Mouse (Mus musculus): ENCODE data around the gene Spag6.
A peak's percentile ranks its signal among the peaks of the same experiment; 100 is the strongest.

The Spag6 gene

GRCm38 (mm10) chr2:18693871-18694610, at the start of gene Spag6:
Spag6 (plus strand) TSS chr2:18694032.
- peak; percentile 57 for DNase-seq (ENCODE audit: low spot score)

GRCm38 (mm10) chr2:18648563-18648962, 45.3 kb upstream of the Spag6 start:
- DNase-seq (ENCODE audit: low spot score), result no peak

DNA sequence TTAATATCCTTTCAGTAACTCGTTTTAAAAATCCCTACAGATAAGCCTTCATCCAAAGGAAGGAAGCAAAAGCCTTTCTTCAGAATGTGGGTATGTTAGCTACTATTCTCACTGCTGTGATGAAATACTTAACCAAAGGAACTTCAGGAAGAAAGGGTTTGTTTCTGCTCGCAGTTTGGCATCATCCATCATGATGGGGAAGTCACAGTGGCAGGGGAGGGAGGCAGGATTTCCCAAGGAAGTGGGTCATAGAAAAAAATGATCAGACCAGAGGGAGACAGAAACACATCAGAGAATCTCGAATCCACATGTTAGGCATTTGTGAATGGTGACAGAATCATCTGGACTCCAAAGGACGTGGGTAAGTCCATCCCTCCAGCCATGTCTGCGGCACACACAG, 39.0 kb upstream of the Spag6 start:
- no peak for DNase-seq (ENCODE audit: low spot score)

DNA sequence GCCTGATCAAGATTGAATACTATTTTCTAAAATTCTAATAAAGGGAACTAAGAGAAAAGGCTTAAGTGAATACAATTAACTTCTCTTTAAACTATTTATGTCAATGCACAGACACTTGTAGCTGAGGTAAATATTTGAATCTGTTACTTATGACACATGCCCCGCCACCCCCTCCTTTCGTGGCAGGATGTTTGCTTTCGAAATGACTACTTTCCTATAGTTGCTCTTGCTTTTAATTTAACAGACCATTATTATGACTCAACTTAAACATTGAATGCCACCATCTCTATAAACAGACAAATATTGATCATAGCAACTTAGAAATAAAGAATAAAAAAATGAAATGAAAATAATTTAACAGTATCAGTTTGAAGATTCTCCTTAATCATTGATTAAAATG, 29.8 kb upstream of the Spag6 start:
- DNase-seq (ENCODE audit: low spot score), result no peak

GRCm38 (mm10) chr2:18671041-18671440, 22.8 kb upstream of the Spag6 start:
- DNase-seq (ENCODE audit: low spot score), result no peak

DNA sequence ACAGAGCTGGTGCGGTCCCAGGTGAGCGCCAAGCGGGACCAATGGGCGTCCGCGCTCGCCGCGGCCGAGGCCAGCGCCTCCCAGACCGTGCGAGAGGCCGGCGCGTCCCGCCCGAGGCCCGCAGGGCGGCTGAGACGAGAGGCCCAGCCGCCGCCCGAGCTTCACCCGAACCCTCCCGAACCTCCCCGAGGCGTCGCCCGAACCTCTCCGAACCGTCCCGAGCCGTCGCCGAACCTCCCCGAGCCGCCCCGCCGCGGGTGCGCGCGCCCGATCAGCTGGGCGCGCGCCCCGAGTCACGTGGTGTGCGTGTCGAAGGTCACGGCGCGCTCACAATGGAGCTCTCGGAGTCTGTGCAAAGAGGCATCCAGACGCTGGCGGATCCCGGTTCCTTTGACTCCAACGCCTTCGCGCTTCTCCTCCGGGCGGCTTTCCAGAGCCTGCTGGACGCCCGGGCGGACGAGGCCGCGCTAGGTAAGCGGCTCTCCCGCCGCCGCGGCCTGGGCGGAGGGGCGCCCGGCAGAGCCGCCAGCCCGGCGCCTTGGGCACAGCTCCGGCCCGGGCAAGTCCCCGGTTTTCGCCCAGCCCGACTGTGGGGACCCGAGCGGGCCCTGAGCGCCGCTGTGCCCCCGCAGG, 21.6 kb upstream of the Spag6 start, which contains the start of gene Commd3:
Gene Commd3 (plus strand): TSS at position 252 of the 633 bp plus-strand sequence.
- DNase-seq (ENCODE audit: low spot score), result peak; percentile 87

DNA sequence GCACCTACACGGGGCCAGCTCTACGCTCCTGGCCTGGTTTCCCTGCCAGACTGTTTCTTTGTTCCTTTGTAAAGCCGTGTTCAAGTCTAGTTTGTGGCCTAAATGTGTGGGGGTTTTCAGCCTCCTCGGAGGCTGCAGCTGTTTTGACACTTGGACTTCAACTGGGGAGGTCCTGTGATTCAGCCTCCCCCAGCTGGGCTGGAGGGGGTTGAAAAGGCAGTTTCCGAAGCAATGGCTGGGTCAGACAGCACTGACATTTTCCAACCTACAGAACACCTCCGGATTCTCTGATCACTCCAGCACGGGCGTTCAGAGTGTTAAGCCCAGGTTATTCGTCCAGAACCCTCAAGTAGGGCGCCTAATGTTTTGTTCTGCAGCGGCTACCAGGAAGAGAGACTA, 21.1 kb upstream of the Spag6 start:
- DNase-seq (ENCODE audit: low spot score), result peak; percentile 10

DNA sequence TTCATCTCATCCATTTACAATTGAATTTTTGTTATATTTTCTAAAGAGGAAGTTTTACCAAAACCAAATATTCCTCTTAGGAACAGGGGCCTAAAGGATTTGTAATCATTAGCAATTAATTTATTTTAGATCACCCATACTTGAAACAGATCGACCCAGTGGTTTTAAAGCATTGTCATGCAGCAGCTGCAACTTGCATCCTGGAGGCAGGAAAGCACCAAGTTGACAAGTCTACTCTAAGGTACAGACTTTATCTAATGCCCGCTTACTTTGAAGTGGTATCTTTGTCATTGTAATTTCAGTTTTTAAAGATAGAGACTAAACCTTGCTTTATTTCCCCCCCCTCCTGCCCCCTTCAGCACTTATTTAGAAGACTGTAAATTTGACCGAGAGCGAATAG, 20.1 kb upstream of the Spag6 start:
- no peak for DNase-seq (ENCODE audit: low spot score)

DNA sequence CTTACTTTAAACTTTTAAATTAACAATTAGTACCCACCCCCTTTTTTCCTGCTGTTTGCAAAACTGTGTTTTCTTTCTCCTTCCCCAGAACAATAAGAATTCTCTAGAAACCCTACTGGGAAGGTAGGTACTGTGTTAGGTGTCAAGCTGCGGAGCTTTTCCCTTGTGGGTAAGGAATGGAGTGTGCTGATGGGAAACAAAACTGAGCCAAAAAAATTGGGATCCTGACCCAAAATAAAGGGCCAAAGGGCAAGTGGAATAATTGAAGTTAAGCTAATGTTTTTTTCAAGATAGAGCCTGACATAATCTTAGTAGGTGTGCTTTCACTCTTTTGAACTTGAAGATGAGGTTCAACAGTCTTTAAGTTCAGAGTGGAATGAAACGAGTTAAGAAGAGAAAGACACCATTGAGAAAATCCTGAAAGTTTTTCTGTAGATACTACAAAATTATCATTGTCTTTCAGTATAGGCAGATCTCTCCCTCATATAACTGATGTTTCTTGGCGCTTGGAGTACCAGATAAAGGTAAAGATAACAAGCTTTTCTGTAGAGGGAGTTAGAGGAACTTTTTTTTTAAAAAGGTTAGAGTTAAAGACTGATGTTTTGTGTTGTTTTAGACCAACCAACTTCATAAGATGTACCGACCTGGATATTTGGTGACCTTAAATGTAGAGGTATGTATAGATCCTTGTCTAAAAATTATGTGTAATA, 19.5 kb upstream of the Spag6 start:
- no peak for DNase-seq (ENCODE audit: low spot score)

- no peak for DNase-seq (ENCODE audit: low spot score)
These were observed 18.0 kb upstream of the Spag6 start for GRCm38 (mm10) chr2:18675681-18676456.

DNA sequence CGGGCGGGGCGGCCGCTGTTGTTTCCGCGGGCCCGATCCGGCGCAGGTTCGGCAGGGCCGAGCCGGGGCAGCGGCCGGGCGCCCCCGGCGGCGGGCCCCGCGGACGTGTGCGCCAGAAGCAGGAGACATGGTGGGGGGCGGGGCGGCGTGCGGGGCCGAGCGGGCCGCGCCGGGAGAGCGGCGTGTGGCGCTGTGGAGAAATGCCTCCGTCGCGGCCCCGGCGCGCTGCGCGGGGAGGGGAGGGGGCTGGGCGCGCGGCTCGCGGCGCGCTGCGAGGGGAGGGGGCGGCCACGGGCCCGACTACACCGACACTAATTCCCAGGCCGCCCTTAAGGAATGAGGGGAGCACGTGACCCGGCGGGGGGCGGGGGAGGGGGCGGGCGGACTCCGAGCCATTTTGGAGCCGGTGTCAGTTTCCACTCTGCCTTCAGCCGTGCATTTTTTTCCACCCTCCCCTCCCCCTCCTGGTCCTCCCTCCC, 17.3 kb upstream of the Spag6 start:
- peak; percentile 73 for DNase-seq (ENCODE audit: low spot score)

GRCm38 (mm10) chr2:18676936-18677491, 16.8 kb upstream of the Spag6 start, which contains the start of gene Bmi1:
Bmi1 (plus strand) TSS chr2:18677018.
- DNase-seq (ENCODE audit: low spot score), result peak; percentile 69

- DNase-seq (ENCODE audit: low spot score), result no peak
These were observed 16.0 kb upstream of the Spag6 start for GRCm38 (mm10) chr2:18677631-18678471.

DNA sequence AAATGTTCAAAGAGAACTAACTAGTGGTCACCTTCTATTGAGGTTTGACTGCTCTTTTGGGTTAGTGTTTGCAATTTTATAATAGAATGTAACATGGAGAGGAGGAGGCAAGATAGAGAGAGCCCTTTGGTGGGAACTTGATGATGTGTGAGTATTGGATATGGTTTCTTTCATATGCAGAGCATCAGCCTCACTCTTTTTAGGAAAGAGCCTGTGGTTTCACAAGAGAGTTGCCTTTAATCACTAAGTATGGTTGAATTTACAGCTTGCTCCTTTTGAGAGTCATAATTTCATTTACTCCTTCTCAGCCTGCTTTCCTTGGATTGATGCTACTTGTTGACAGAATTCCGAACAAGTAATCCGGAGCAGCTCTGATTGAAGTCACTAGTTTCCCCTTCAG, 14.1 kb upstream of the Spag6 start:
- DNase-seq (ENCODE audit: low spot score), result no peak

- DNase-seq (ENCODE audit: low spot score), result no peak
These were observed 13.3 kb upstream of the Spag6 start for GRCm38 (mm10) chr2:18680501-18680900.

DNA sequence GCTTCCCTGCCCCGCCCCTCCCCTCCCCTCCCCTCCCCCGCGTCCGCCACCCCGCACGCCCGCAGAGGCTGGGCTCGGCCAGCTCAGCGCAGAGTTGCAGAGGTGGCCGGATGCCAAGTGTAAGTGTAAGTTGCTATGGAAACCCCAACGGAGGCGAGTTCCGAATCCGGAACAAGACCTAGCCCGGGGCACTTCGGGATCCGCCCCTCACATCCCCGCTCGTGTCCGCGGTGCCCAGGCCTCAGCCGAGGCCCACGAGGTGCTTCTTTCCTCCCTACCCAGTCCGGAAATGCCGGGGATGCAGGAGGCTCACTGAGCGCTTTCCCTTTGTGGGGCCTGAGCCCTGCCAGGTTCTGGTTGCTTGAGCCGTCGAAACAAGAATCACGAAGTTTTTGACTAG, 12.9 kb upstream of the Spag6 start:
- DNase-seq (ENCODE audit: low spot score), result peak; percentile 40

GRCm38 (mm10) chr2:18684062-18684461, 9.8 kb upstream of the Spag6 start:
- DNase-seq (ENCODE audit: low spot score), result no peak

GRCm38 (mm10) chr2:18686386-18686785, 7.4 kb upstream of the Spag6 start:
- no peak for DNase-seq (ENCODE audit: low spot score)

DNA sequence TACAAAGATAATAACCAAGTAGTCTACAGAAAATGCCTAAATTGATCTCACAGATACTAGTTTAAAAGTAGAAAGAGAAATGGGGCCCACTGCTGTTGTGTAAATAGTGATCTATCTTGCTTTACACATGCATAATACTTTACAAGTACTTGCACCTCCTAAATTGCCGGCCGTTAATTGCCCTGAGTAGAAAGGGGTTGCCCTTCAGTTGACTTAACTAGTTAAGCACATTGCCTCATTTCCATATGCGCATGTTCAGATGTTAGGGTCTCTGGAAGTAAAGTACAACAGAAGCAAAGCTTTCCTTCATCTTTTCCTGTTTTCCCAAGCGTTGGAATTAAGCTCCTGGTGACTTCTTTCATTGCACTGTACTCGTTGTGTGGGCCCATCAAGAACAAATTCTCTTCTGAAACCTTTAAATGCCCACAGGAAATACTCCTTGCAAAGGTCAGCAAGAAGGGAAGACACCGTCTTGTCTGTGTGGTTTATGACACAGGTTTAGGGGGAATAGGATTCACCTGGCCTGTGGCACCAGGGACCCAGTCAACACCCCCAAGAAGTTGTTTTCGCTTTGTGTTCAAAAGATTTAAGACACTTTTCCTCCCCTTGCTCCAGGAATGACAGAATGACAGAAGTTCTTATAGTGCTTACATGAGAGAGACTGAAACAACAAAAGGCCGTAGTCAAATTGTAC, 6.9 kb upstream of the Spag6 start:
- DNase-seq (ENCODE audit: low spot score), result no peak

DNA sequence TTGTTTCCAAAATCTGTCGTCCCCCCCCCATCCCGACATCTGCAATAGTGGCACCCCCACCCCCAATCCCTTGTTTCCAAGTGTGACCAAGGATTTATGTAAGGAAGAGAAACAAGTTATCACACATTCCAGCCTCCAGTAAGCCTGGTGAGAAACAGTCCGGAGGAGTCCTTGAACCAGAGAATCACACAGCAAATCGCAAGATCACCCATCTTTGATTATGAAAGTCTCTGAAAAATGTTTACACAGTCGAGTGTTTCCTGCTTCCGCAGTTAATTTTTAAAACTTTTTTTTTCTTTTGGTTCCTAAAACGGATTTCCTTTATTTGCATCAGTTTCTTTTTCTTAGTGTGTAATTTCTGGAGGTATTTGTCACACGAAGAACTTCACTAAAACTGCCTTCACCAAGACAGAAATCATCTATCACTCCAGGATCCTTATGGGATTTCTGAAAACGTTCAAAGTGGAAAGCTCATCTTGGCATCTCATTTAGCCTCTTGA, 6.1 kb upstream of the Spag6 start:
- DNase-seq (ENCODE audit: low spot score), result no peak

All from ovary, adult 18-20 months (tissue).